Mouse (Mus musculus) olfactory bulb, adult 2 months (tissue): ENCODE measurements around the gene Chst2.

ENCODE experiments used
- CTCF ChIP-seq: fragments of 200-500 bp; IDR thresholded peaks from 2 replicates; pipeline ENCODE4 v1.5.1; 2012; ENCODE audit warnings: low read depth, mild to moderate bottlenecking, low read length, moderate library complexity; ENCODE audit not compliant: insufficient read depth
- POLR2A ChIP-seq: fragments of 200-500 bp; IDR thresholded peaks from 2 replicates; pipeline ENCODE4 v1.6.1; 2012; ENCODE audit warnings: mild to moderate bottlenecking, low read depth, low read length, moderate library complexity; ENCODE audit not compliant: insufficient read depth

DNA sequence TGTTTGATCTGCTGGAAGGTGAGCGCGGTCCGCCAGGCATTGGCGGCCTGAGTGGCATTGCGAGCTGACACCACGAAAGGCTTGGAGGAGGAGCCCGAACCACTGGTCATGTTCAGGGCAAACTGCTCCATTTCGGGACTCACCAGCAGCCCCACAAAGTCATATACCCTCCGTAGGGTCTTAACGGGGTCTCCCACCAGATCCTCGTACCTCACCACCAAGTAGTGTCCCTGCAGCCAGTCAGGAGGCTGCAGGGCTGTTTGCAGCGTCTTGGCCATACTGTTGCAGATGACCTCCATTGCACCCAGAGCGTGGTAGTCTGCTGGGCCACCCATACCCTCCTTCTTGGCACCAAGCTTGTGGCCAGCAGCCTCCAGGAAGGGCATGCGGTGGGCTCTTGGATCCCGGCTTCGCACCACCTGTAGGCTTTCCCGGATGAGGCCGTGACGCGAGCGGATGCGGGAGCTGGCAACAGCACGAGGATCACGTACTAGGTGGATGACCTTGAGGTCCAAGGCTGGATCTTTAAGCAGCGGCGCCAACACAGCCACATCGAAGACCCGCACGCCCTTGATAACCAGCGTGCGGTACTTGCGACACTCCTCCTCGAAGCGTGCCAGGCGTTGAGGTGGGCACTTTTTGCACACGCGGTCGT, 1.6 kb downstream of the Chst2 start:
- TF ChIP-seq CTCF (no peak), POLR2A (no peak)
